Mouse (Mus musculus) embryonic facial prominence, embryonic 10.5 days (tissue): Measurements from ENCODE around the gene Lhpp. TPM values are rescaled to one million over a fixed set of nuclear protein-coding genes. Genes with fewer than 3 reads are reported as not detected.

Source experiments
- DNase-seq: peaks from one replicate; pipeline ENCODE4 v3.0.0-alpha.2; 2017; ENCODE audit warnings: low spot score
- H3K27ac ChIP-seq: fragments of 300-500 bp; sonication (generic); replicated peaks from 2 replicates; pipeline ENCODE4 v1.5.1; 2016; ENCODE audit warnings: mild to moderate bottlenecking
- H3K27me3 ChIP-seq: fragments of 300-500 bp; sonication (generic); replicated peaks from 2 replicates; pipeline ENCODE4 v1.6.1; 2016; ENCODE audit warnings: low read depth, mild to moderate bottlenecking; ENCODE audit not compliant: poor library complexity, severe bottlenecking
- H3K36me3 ChIP-seq: fragments of 300-500 bp; sonication (generic); replicated peaks from 2 replicates; pipeline ENCODE4 v1.6.1; 2016; ENCODE audit warnings: mild to moderate bottlenecking, moderate library complexity
- H3K4me1 ChIP-seq: fragments of 300-500 bp; sonication (generic); 2 replicates; pipeline ENCODE4 v1.6.1; 2016
- H3K4me3 ChIP-seq: fragments of 300-500 bp; sonication (generic); 2 replicates; pipeline ENCODE4 v1.5.1; 2016; ENCODE audit warnings: mild to moderate bottlenecking, moderate library complexity
- H3K9me3 ChIP-seq: fragments of 300-500 bp; sonication (generic); 2 replicates; pipeline ENCODE4 v1.6.1; 2016; ENCODE audit warnings: mild to moderate bottlenecking
- WGBS: fragments of 180-500 bp; shearing (Covaris S2); methylation state at CpG from one replicate; pipeline ENCODE4 v1.1.7; 2016; 5-methylcytosine and 5-hydroxymethylcytosine counted together
- polyA plus RNA-seq: library from polyadenylated mRNA; unstranded; fragments of >200 nt; fragmentation: Nextera tagmentation; extraction: Ambion mirVana; gene quantifications from 2 replicates; pipeline ENCODE4 v1.2.1, GENCODE M21; 2016

Gene Lhpp
- polyA plus RNA-seq, 1 experiment from 2014 or later, result 15.5 TPM

DNA sequence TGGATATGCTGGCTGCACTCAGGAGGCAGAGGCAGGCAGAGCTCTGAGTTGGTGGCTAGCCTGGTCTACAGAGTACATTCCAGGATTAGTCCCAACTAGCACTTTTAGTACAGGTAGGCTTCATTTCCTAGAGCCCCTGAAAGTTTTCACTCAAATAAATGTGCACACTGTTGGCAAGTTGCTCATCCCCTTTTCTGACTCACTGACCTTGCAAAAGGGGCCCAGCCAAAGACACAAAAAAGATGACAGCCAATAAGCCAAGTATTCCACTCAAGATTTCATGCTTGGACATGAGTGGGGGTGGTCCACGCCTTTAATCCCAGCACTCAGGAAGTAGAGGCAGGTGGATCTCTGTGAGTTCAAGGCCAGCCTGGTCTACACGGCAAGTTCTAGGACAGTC lies 29.0 kb upstream of the Lhpp start:
- no peak overlapping the region for H3K4me3 ChIP-seq
- H3K36me3 ChIP-seq, result no peaks in the 10 kb centered on the region
- peaks cover 40% of the 10 kb centered on the region for H3K27me3 ChIP-seq
- H3K9me3 ChIP-seq, result peaks cover 4% of the 10 kb centered on the region; the same call in 1 of the 2 replicates
- H3K27ac ChIP-seq, result no peak overlapping the region
- H3K4me1 ChIP-seq, result peaks cover 6% of the 10 kb centered on the region
- DNase-seq, result no peak
- WGBS, result 97% methylated on average over 2 of the region's 2 CpGs

DNA sequence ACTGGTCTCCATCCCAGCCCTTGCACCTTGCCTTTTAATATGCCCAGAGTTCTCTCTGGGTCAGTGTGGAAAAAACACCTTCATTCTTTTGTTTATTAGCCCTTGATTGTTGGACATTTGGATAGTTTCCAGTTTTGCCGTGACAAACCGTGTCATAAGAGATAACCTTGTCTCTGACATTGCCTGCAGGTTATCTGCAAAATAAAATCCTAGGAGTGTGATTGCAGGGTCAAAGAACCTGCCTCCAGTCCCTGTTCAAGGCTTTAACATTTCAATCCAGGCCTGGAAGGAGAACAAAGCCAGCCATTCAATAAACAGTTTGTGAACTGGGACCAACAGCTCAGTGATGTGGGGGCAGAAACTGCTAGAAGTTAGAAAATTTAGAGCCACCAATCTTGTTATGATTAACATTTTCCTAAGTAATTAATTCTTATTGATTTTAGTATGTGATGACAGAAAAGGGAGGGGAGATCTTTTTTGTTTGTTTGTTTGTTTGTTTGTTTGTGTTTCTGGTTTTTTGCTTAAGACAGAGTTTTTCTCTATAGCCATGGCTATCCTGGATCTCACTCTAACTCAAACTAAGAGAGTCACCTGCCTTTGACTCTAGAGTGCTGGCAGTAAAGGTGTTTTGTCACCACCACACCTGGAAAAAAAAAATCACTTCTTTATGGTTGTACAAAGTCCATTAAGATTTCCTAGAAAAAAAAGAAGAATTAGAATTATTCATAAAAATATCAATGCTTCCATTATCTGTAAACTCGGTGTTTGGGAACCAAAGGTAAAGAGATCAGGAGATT lies 24.5 kb upstream of the Lhpp start:
- Histone ChIP-seq H3K9me3 (no peaks in the 10 kb centered on the region), H3K36me3 (no peaks in the 10 kb centered on the region), H3K27me3 (peaks cover 6% of the 10 kb centered on the region), H3K4me3 (no peak overlapping the region), H3K27ac (no peak overlapping the region), H3K4me1 (no peaks in the 10 kb centered on the region)
- no peak for DNase-seq
- WGBS, result 71% methylated on average over 3 of the region's 3 CpGs

GRCm38 (mm10) chr7:132587167-132587566 lies 23.3 kb upstream of the Lhpp start:
- 77% methylated on average over 5 of the region's 5 CpGs for WGBS
- no peaks in the 10 kb centered on the region for H3K4me1 ChIP-seq
- H3K27ac ChIP-seq, result no peak overlapping the region

DNA sequence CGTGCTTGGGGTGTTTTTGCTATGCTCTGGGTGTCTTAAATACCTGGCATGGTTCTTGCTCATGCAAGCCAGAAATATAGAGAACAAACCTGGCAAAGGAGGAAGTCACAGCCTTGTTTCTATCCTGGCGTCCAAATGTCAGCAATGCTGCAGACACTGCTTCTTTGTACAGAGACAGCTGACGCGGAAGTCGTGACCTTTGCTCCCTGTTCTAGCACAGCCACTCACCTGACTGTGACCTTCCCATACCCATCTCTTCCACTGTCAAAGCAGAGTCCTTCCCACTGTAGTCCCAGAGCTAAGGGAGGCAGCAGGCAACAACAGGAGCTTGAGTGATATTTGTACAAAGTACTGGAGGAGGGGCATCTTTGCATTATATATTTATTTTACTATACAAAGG lies 20.8 kb upstream of the Lhpp start:
- Histone ChIP-seq H3K27ac (no peak overlapping the region), H3K36me3 (no peaks in the 10 kb centered on the region), H3K9me3 (no peaks in the 10 kb centered on the region), H3K27me3 (peaks cover 30% of the 10 kb centered on the region), H3K4me1 (no peaks in the 10 kb centered on the region), H3K4me3 (no peak overlapping the region)
- DNase-seq, result no peak
- WGBS, result 53% methylated on average over 5 of the region's 5 CpGs

More at GRCm38 (mm10) chr7:132587167-132587566, 23.3 kb upstream of the Lhpp start:
- H3K36me3 ChIP-seq, result no peaks in the 10 kb centered on the region
- H3K27me3 ChIP-seq, result peaks cover 6% of the 10 kb centered on the region
- DNase-seq, result no peak
- no peaks in the 10 kb centered on the region for H3K9me3 ChIP-seq
- H3K4me3 ChIP-seq, result no peak overlapping the region

DNA sequence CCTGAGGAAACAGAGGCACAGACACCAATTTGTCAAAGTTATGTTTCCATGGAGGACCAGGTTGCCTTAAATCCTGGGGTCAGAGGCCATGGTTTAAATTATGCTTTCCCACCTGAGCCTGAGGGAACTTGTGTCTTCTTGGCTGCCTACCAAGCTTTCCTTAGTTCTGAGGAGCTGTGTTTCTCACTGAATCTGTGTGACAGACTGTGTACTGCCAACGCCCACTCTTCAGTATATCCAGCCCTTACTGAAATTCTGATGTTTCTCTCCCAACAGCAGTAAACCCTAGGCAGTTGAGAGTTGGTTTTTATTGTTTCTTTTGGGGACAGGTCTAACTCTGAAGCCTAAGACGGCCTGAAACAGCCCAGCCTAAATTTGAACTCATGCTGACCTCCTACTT lies 16.7 kb upstream of the Lhpp start:
- Histone ChIP-seq H3K27me3 (peaks cover 68% of the 10 kb centered on the region), H3K36me3 (no peaks in the 10 kb centered on the region), H3K27ac (no peak overlapping the region), H3K9me3 (no peaks in the 10 kb centered on the region), H3K4me1 (peaks cover 22% of the 10 kb centered on the region), H3K4me3 (no peak overlapping the region)
- WGBS, result 72% methylated on average over 2 of the region's 2 CpGs
- no peak for DNase-seq

- Histone ChIP-seq H3K27me3 (peaks cover 74% of the 10 kb centered on the region), H3K27ac (no peak overlapping the region), H3K4me1 (peaks cover 28% of the 10 kb centered on the region), H3K9me3 (no peaks in the 10 kb centered on the region), H3K4me3 (no peak overlapping the region), H3K36me3 (no peaks in the 10 kb centered on the region)
- no peak for DNase-seq
- WGBS, result 90% methylated on average over 2 of the region's 2 CpGs
Observed at GRCm38 (mm10) chr7:132594325-132594724, 16.1 kb upstream of the Lhpp start.

DNA sequence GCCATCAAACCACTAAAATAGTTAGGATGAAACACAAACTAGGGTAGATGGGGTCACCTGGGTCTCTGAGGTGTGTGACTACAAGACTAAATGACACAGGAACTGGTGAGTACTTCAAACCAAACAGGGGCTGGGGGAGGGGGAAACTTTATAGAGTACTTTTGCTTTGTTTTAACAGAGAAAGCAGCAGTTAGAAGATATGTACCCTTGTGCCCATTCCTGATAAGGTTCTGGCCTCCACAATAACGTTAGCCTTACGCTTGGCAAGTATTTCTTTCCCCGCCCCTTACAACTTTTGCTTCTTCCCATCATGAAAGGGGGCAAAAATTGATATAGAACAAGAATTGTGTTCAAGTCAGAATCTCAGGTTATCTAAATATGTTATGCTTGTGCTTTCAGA lies 14.7 kb upstream of the Lhpp start:
- peaks cover 88% of the 10 kb centered on the region for H3K27me3 ChIP-seq
- peaks cover 43% of the 10 kb centered on the region for H3K4me1 ChIP-seq
- no peaks in the 10 kb centered on the region for H3K9me3 ChIP-seq
- no peak for DNase-seq
- WGBS, result 76% methylated on average over 3 of the region's 3 CpGs
- H3K36me3 ChIP-seq, result no peaks in the 10 kb centered on the region
- no peak overlapping the region for H3K4me3 ChIP-seq
- no peak overlapping the region for H3K27ac ChIP-seq

GRCm38 (mm10) chr7:132596557-132597250 lies 13.7 kb upstream of the Lhpp start:
- peak overlapping the region; percentile 58 for H3K4me3 ChIP-seq
- H3K4me1 ChIP-seq, result peaks cover 46% of the 10 kb centered on the region
- H3K36me3 ChIP-seq, result no peaks in the 10 kb centered on the region
- 4% methylated on average over 26 of the region's 26 CpGs for WGBS
- peaks cover 97% of the 10 kb centered on the region for H3K27me3 ChIP-seq
- no peaks in the 10 kb centered on the region for H3K9me3 ChIP-seq
- H3K27ac ChIP-seq, result no peak overlapping the region
- peak; percentile 45 for DNase-seq

DNA sequence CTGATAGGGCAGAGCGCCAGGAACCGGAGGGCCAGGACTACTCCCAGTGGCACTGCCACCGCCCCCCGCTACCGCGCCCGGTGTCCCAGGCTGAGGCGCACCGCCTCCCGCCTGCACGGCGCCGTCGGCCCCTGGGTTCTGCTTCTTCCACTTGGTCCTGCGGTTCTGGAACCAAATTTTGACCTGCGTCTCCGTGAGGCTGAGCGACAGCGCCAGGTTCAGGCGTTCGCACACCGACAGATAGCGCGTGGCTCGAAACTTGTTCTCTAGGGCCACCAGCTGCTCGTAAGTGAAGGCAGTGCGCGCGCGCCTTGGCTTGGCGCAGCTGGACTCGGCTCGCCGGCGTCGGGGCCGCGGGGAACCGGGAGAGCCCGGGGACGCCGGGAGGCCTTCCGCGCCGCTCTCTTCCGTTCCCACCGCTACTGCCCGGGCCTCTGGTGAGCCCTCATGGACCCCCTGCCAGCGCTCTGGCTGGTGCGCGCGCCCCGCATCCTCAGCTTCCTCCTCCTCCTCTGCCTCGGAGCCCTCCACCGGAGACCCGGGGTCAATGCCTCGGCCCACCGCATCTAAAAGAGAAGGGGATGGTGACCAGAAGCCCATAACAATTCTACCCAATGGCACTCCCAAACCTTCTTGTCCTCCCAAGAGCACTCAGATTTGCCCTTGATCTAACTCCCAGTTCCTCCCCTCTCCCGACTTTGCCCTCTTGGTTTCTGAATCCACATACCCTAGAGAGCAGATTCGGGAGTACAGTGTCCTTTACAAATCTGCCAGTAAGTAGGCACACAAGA lies 13.0 kb upstream of the Lhpp start:
- Histone ChIP-seq H3K4me3 (peak overlapping the region; percentile 58), H3K9me3 (no peaks in the 10 kb centered on the region), H3K27ac (no peak overlapping the region), H3K4me1 (peaks cover 46% of the 10 kb centered on the region), H3K27me3 (peaks cover 99% of the 10 kb centered on the region), H3K36me3 (no peaks in the 10 kb centered on the region)
- WGBS, result under 1% methylated on average over 60 of the region's 60 CpGs
- peak; percentile 73 for DNase-seq

- H3K36me3 ChIP-seq, result no peaks in the 10 kb centered on the region
- H3K4me1 ChIP-seq, result peaks cover 46% of the 10 kb centered on the region
- peak; percentile 61 for DNase-seq
- H3K9me3 ChIP-seq, result no peaks in the 10 kb centered on the region
- H3K27ac ChIP-seq, result no peak within 1 kb of the TSS
- peaks cover 100% of the 10 kb centered on the region for H3K27me3 ChIP-seq
- WGBS, result under 1% methylated on average over 50 of the region's 52 CpGs
- peak within 1 kb of the TSS; percentile 60 for H3K4me3 ChIP-seq
Observed at GRCm38 (mm10) chr7:132599071-132599975, 11.1 kb upstream of the Lhpp start, which contains the start of gene Nkx1-2. TSS of gene Nkx1-2 (minus strand) at chr7:132599637.

DNA sequence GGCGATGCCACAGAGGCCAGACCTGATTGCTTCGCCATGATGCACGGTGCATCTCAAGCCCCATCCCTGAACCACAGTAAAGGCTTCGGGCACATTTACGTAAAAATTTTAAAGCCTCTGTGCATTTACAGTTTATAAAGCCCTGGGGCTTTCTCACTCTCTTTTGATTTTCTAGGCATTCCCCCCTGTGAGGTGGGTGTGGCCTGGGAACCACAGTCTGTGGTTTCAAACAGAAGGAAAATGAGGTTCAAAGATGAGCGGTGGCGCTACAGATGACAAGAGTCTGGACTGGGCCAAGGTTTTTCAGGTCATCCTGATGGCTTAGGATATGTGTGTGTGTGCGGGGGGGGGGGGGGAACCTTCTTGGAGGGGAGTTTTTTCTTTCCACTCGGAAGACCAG lies 10.4 kb upstream of the Lhpp start:
- H3K4me3 ChIP-seq, result peak overlapping the region; percentile 60
- H3K36me3 ChIP-seq, result no peaks in the 10 kb centered on the region
- WGBS, result 1% methylated on average over 9 of the region's 9 CpGs
- no peak for DNase-seq
- H3K9me3 ChIP-seq, result no peaks in the 10 kb centered on the region
- H3K4me1 ChIP-seq, result peaks cover 46% of the 10 kb centered on the region
- no peak overlapping the region for H3K27ac ChIP-seq
- H3K27me3 ChIP-seq, result peaks cover 100% of the 10 kb centered on the region

GRCm38 (mm10) chr7:132600926-132601325 lies 9.5 kb upstream of the Lhpp start:
- Histone ChIP-seq H3K27ac (no peak overlapping the region), H3K36me3 (no peaks in the 10 kb centered on the region), H3K9me3 (no peaks in the 10 kb centered on the region), H3K4me1 (peaks cover 50% of the 10 kb centered on the region), H3K27me3 (peaks cover 100% of the 10 kb centered on the region), H3K4me3 (no peak overlapping the region)
- 3% methylated on average over 8 of the region's 8 CpGs for WGBS
- DNase-seq, result no peak
